Mouse (Mus musculus) cerebellum, adult 2 months (tissue): ENCODE data around the gene Tlcd1. TPM values are rescaled to one million over a fixed set of nuclear protein-coding genes. Genes with fewer than 3 reads are reported as not detected.

Source experiments
- DNase-seq, 2 experiments: peaks; one replicate each; pipeline ENCODE4 v3.0.0; 2021
- H3K27ac ChIP-seq: fragments of 200-500 bp; 2 replicates; pipeline ENCODE4 v1.5.1; 2012; ENCODE audit warnings: low read length, control low read depth, inconsistent platforms; ENCODE audit not compliant: insufficient read depth
- H3K27me3 ChIP-seq: fragments of 200-500 bp; 2 replicates; pipeline ENCODE4 v1.6.1; 2012; ENCODE audit warnings: inconsistent platforms, mild to moderate bottlenecking, low read length, moderate library complexity; ENCODE audit not compliant: control insufficient read depth, insufficient read depth
- H3K4me1 ChIP-seq: fragments of 200-500 bp; 2 replicates; pipeline ENCODE4 v1.6.1; 2011; ENCODE audit warnings: low read length; ENCODE audit not compliant: control insufficient read depth, insufficient read depth
- H3K4me3 ChIP-seq: fragments of 200-500 bp; replicated peaks from 2 replicates; pipeline ENCODE3; 2011; ENCODE audit warnings: mild to moderate bottlenecking, low read depth, low read length, control low read depth; ENCODE audit not compliant: insufficient read depth
- CTCF ChIP-seq: fragments of 200-500 bp; IDR thresholded peaks from 2 replicates; pipeline ENCODE4 v1.5.1; 2011; ENCODE audit warnings: low read depth, mild to moderate bottlenecking, control low read depth, low read length, moderate library complexity, borderline replicate concordance; ENCODE audit not compliant: insufficient read depth
- POLR2A ChIP-seq: fragments of 200-500 bp; IDR thresholded peaks from 2 replicates; pipeline ENCODE4 v1.6.1; 2011; ENCODE audit warnings: low read length, control low read depth, borderline replicate concordance; ENCODE audit not compliant: insufficient read depth
- WGBS: fragments of 180-500 bp; shearing (Covaris S2); methylation state at CpG from one replicate; pipeline ENCODE4 v1.1.7; 2018; 5-methylcytosine and 5-hydroxymethylcytosine counted together
- polyA plus RNA-seq: library from polyadenylated mRNA; depleted of rRNA; stranded (reverse); fragments of >200 nt; gene quantifications from 2 replicates; pipeline ENCODE4 v1.2.3, GENCODE M21; 2012

Tlcd1 gene
- polyA plus RNA-seq, 1 experiment = 147 TPM

DNA sequence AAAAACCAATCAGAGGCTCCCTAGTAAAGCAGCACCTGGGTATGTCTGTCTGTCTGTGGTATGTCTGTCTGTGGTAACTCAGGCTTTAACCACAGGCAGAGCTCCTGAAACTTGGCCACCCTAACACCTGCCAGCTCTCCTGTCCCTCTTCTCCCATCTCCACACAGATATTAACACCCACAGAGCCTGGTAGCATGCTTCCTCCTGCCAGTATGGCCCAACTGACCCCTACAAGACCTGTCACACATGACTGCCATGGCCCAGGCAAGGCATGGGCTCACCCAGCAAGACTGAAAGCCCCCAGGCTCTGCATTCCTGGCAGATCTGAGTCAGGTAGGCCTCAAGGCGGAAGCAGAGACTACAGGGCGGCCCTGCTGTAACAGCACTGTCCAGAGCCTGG lies 13.5 kb upstream of the Tlcd1 start:
- Histone ChIP-seq H3K27me3 (no peaks in the 10 kb centered on the region), H3K4me3 (no peak overlapping the region), H3K4me1 (peaks cover 3% of the 10 kb centered on the region; the same call in 1 of the 2 replicates), H3K27ac (no peak overlapping the region)
- WGBS = 92% methylated on average over 2 of the region's 2 CpGs
- TF ChIP-seq POLR2A = no peak
- no peak for DNase-seq

DNA sequence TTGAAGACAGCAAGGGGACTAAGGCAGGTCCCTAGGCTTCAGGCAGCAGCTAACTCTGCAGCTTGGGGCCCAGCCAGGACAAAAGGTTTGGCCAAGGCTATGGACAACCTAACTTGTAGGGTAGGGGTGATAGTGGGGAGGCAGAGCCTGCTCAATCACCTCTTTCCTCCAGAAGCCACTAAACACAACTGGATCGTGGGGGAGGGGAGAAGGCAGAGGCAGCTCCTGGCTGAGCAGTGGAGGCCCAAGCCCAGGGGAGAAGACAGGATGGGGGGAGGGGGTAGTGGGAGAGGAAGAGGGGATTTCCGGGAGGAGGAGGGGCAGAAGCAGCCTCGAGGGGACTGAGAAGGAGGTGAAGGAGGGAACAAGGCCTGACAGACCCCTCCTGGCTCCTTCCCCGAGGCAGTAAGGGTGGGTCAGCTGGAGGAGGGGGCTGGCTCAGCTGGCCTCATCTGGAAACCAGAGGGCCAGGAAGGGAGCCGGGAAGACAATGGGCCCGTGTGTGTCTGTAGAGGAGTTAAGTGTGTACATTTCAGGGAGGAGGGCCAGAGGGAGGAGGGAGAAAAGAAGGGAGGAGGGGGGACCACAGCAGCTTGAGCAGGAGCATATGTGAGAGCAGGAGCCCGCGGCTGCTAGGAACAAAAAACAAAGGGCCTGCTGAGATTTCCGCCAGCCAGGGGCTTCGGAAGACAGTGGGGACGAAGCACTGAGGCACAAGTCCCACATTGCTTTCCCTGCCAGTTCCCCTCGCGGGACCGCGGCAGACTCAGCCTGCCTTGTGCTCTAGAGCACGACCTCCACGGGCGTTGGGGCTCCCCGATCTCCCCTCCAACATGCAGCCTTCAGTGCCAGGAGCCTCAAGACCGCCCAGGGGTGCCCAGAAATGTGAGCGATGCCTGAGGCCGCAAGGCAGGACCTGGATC lies 12.6 kb upstream of the Tlcd1 start:
- Histone ChIP-seq H3K4me3 (peak overlapping the region; percentile 64), H3K27ac (no peak overlapping the region), H3K27me3 (no peaks in the 10 kb centered on the region), H3K4me1 (peaks cover 3% of the 10 kb centered on the region; the same call in 1 of the 2 replicates)
- TF ChIP-seq CTCF (no peak), POLR2A (no peak)
- WGBS = 3% methylated on average over 22 of the region's 22 CpGs
- peak in 1 of 2 experiments; percentile 40 for DNase-seq

DNA sequence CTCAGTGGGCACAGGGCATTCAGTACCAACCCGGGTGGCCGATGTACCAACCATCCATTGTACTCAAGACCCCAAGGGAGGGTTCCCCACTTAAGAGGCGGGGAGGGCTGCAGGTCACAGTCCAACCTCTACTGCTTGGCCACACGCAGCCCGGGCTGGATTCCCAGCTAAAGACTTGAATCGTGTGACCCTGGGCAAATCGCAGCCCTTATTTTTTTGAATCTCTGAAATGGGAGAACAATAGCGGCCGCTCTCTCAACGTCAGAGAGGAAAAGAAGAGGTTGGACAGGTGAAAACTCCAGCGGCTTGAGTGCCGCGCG lies 11.9 kb upstream of the Tlcd1 start:
- DNase-seq = no peak
- Histone ChIP-seq H3K27me3 (no peaks in the 10 kb centered on the region), H3K4me1 (peaks cover 3% of the 10 kb centered on the region; the same call in 1 of the 2 replicates), H3K4me3 (peak overlapping the region; percentile 64), H3K27ac (no peak overlapping the region)
- whole genome bisulfite sequencing = 4% methylated on average over 14 of the region's 14 CpGs
- no peak for TF ChIP-seq POLR2A
- TF ChIP-seq CTCF = no peak

DNA sequence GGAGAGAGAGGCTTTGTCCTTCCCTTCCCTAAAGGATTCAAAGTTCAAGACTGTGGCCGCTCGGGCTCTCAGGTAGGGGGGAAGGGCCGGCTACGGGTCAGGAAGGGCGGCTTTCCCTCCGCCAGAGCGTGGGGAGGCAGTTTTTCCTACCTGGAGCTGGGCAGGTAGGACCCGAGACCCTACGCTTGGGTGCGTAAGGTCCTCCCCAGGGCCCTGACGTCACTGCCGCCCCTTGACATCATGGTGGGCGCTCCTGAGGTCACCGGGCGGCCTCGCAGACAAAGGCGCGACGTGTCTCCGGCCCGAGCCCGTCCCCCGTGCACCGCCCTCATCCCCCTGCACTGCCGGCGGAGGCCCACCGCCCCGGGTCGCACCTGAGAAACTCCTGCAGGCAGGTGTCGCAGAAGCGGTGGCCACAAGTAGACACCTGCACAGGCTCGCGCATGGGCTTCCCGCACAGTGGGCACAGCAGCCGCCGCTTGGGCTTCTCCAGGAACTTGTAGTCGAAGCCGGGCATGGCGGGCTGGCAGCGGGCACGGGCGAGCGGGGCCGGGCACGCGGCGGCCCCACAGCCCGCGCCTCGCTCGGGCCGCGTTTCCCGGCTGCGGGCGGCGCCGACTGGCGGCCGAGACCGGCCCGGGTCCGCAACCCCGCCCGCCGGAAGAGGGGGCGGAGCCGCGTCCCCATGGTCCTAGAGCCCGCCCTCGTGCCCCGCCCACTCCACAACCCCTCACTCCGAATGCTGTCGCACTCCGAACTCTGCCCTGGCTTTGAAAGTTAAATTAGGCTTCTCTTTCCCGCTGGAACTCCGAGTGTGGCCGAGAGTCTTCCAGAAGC lies 11.4 kb upstream of the Tlcd1 start, which contains the start of gene Traf4:
TSS of gene Traf4 (minus strand) at position 666 of the 837 bp plus-strand sequence.
- TF ChIP-seq CTCF (0 out of 2 replicates have a peak, but pooled peaks have one; percentile 10), POLR2A (no peak)
- H3K4me1 ChIP-seq = peaks cover 3% of the 10 kb centered on the region; the same call in 1 of the 2 replicates

DNA sequence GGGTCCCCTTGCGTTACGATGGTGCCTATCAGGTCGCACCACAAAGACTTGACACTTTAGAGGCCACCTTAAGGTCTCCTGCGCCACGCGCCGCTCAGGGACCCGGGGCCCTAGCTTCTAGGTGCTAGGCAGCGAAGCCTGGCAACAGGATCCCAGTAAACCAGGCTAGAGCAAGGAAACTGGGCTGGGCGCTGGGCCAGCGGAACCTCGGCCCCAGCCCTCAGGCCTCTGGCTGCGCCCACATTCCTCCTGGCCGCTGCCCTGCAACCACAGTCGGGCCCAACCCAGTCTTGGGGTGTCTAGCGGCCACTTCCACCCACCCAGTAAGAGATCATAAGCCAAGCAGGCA lies 10.8 kb upstream of the Tlcd1 start:
- H3K4me1 ChIP-seq = peaks cover 3% of the 10 kb centered on the region; the same call in 1 of the 2 replicates
- H3K27me3 ChIP-seq = no peaks in the 10 kb centered on the region
- no peak for DNase-seq
- TF ChIP-seq CTCF (no peak), POLR2A (no peak)
- no peak overlapping the region for H3K27ac ChIP-seq
- 1% methylated on average over 16 of the region's 16 CpGs for WGBS
- peak overlapping the region; percentile 91 for H3K4me3 ChIP-seq

More for the DNA sequence above, 11.4 kb upstream of the Tlcd1 start, which contains the start of gene Traf4:
- Histone ChIP-seq H3K27ac (no peak within 1 kb of the TSS), H3K4me3 (peak within 1 kb of the TSS; percentile 91), H3K27me3 (no peaks in the 10 kb centered on the region)
- 1% methylated on average over 76 of the region's 78 CpGs for WGBS
- peak; percentile 77 to 78 for DNase-seq

DNA sequence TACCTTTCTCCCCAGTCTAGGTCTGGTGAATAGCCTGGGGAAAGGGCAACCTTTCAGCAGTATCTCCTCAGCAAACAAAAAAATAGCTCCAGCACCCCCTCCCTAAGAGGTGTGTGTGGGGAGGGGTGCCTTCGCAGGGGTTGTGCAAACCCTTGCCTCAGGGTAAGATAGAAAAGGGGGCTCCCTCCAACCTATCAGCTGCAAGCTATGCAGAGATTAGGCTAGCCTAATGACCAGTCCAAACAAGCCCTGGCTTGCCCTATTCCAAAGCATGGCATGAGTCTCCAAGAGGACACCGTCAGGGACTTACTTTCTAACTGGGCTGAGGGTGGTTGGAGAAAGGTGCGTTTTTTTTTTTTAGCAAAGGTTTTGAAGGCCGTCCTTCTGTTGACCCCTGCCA lies 10.3 kb upstream of the Tlcd1 start:
- 59% methylated on average over 4 of the region's 4 CpGs for WGBS

DNA sequence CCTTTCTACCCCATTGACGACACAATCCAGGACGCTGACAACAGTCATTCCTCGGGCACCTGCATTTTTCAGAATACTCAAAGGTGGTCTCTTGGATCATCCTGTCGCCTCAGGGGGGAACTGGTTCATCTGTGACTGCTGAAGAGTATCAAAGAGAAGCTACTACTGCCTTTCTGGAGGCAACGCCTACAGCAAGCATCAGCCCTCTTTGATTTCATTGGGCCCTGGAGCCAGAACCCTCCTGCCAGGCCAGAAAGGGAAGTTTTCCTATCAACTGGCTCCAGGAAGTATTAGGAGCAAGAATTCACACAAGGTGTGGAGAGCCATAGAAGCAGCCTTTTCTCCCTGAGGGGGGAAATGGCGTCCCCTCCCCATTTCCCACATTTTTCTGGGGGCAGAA lies 9.9 kb upstream of the Tlcd1 start:
- H3K4me3 ChIP-seq = no peak overlapping the region
- DNase-seq = no peak
- no peaks in the 10 kb centered on the region for H3K27me3 ChIP-seq
- H3K27ac ChIP-seq = no peak overlapping the region
- 93% methylated on average over 6 of the region's 6 CpGs for WGBS
- peaks cover 3% of the 10 kb centered on the region; the same call in 1 of the 2 replicates for H3K4me1 ChIP-seq
- TF ChIP-seq CTCF (no peak), POLR2A (no peak)

More for the DNA sequence above, 10.3 kb upstream of the Tlcd1 start:
- Histone ChIP-seq H3K4me1 (peaks cover 3% of the 10 kb centered on the region; the same call in 1 of the 2 replicates), H3K27ac (no peak overlapping the region), H3K4me3 (no peak overlapping the region), H3K27me3 (no peaks in the 10 kb centered on the region)
- TF ChIP-seq POLR2A (no peak), CTCF (no peak)
- DNase-seq = no peak
